Mouse (Mus musculus) ovary, adult 18-20 months (tissue): ENCODE measurements around the gene Fam240b.
A peak's percentile ranks its signal among the peaks of the same experiment; 100 is the strongest.

Source experiments
- DNase-seq: peaks from one replicate; pipeline ENCODE4 v3.0.0; 2022; ENCODE audit warnings: low spot score, mixed read lengths

Fam240b gene

GRCm38 (mm10) chr13:64440592-64440991 lies 57.0 kb downstream of the Fam240b start:
- DNase-seq, result no peak

- no peak for DNase-seq
These were observed 58.1 kb downstream of the Fam240b start for GRCm38 (mm10) chr13:64439471-64439870.

- DNase-seq, result no peak
These were observed 58.6 kb downstream of the Fam240b start for GRCm38 (mm10) chr13:64438863-64439452.

- no peak for DNase-seq
These were observed 59.8 kb downstream of the Fam240b start for GRCm38 (mm10) chr13:64437801-64438200.

- peak; percentile 95 for DNase-seq
These were observed 65.3 kb downstream of the Fam240b start, which contains the start of gene Cdk20 for GRCm38 (mm10) chr13:64432017-64432995. Gene Cdk20 (plus strand): TSS chr13:64432314.
